9 mouse cellular contexts compared by ENCODE assay signal in the genomic region with DNA sequence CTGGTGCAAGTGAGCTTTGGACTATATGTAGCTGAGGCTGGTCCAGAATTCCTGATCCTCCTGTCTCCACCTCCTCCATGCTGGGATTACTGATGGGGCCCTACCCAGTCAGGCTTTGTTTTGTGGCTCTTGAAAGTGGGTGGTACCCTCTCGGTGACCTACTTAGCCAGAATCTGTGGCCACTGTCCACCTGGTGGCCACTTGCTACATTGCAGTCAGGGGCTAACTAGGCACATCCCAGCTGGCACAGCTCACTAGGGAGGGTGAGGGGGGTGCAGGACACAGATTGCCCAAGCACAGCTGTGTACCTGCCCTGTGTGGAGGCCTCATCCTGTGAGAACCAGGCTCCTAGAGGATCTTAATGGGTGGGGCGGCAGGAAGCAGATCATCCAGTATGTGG. TPM values are rescaled to one million over a fixed set of nuclear protein-coding genes. Genes with fewer than 3 reads are reported as not detected.
DNase-seq lines count a peak whose midpoint lies in the region; ATAC-seq and TF ChIP-seq lines count a peak whose summit lies in the region.
"Had no signal": no experiment of that assay in that cellular context is flagged by ENCODE, and none has a peak within 500 bp of the region (broad histone marks: within the 10 kb centered on the region; RNA-seq: fewer than 3 reads in every experiment).

No protein-coding gene starts in this region.

- WGBS in forebrain, embryonic 13.5 days: 27% methylated on average over 2 of the region's 2 CpGs
- 38% methylated on average over 2 of the region's 2 CpGs for WGBS in midbrain, embryonic 11.5 days

- intact Hi-C loops in left cerebral cortex, postnatal 14 days (cut with DNase I): no loop called here

- peak; percentile 73; the same call in 1 of the 2 replicates for TF ChIP-seq CTCF in testis, adult 2 months (IDR thresholded peaks at IDR 0.05; ENCODE audit: control insufficient read depth, insufficient read depth, insufficient replicate concordance, low read depth, low read length)

- no peak overlapping the region for H3K9ac ChIP-seq in forebrain, embryonic 13.5 days
- H3K9ac ChIP-seq in midbrain, embryonic 11.5 days (ENCODE audit: low read length): no peak overlapping the region
- H3K9ac ChIP-seq: embryonic facial prominence, embryonic 12.5 days had no signal

- ATAC-seq in cerebellum, adult (ENCODE audit: insufficient number of reproducible peaks, low FRiP score, low TSS enrichment): peak; percentile 84
- ATAC-seq in forebrain, embryonic 13.5 days: 0 out of 2 replicates have a peak, but pooled peaks have one; percentile 27
- ATAC-seq in hematopoietic stem cell, adult 5-6 weeks (replicated peaks in 1 of 2; ENCODE audit: insufficient read depth in 1 of 2, low FRiP score in 2 of 2, low TSS enrichment in 1 of 2, low read depth in 1 of 2, poor library complexity in 2 of 2, severe bottlenecking in 2 of 2): peak; percentile 70 to 87
- ATAC-seq in midbrain, embryonic 11.5 days (ENCODE audit: low FRiP score): peak; percentile 75

- no peaks in the 10 kb centered on the region for H3K36me3 ChIP-seq in testis, adult 2 months (ENCODE audit: control insufficient read depth, insufficient read depth, low read length)
- H3K36me3 ChIP-seq in forebrain, embryonic 13.5 days (ENCODE audit: poor library complexity, severe bottlenecking): peaks cover 97% of the 10 kb centered on the region
- H3K36me3 ChIP-seq in midbrain, embryonic 11.5 days (ENCODE audit: control insufficient read depth, insufficient read depth, low read length): peaks cover 6% of the 10 kb centered on the region

- DNase-seq in testis, postnatal 14 days (ENCODE audit: low spot score): no peak
- DNase-seq in left cerebral cortex, postnatal 14 days (ENCODE audit: low spot score in 2 of 2): peak; percentile 51 to 81
- DNase-seq in midbrain, embryonic 11.5 days (ENCODE audit: low spot score, missing footprints): peak; percentile 89
- peak; percentile 86 for DNase-seq in testis, postnatal 10 days (ENCODE audit: low spot score)

- H3K4me3 ChIP-seq in testis, adult 2 months (ENCODE audit: control insufficient read depth, low read depth, low read length): peak overlapping the region; percentile 52
- no peak overlapping the region for H3K4me3 ChIP-seq in forebrain, embryonic 13.5 days
- no peak overlapping the region for H3K4me3 ChIP-seq in midbrain, embryonic 11.5 days (ENCODE audit: low read depth, low read length)
- H3K4me3 ChIP-seq: embryonic facial prominence, embryonic 12.5 days had no signal

- H3K4me2 ChIP-seq in forebrain, embryonic 13.5 days: no peak overlapping the region
- no peak overlapping the region for H3K4me2 ChIP-seq in midbrain, embryonic 11.5 days
- H3K4me2 ChIP-seq: embryonic facial prominence, embryonic 12.5 days had no signal

- TF ChIP-seq POLR2A in testis, adult 2 months (IDR thresholded peaks at IDR 0.05; ENCODE audit: control insufficient read depth, low read depth, low read length): no peak

- no peak overlapping the region for H3K27ac ChIP-seq in testis, adult 2 months (ENCODE audit: control insufficient read depth, insufficient read depth, low read depth, low read length)
- H3K27ac ChIP-seq in forebrain, embryonic 13.5 days: no peak overlapping the region
- no peak overlapping the region for H3K27ac ChIP-seq in midbrain, embryonic 11.5 days (ENCODE audit: low read depth, low read length)
- H3K27ac ChIP-seq: embryonic facial prominence, embryonic 12.5 days had no signal

- H3K4me1 ChIP-seq in testis, adult 2 months (ENCODE audit: control insufficient read depth, insufficient read depth, low read length): peaks cover 4% of the 10 kb centered on the region
- H3K4me1 ChIP-seq in forebrain, embryonic 13.5 days: peaks cover 7% of the 10 kb centered on the region
- peaks cover 2% of the 10 kb centered on the region; the same call in 1 of the 2 replicates for H3K4me1 ChIP-seq in midbrain, embryonic 11.5 days (ENCODE audit: control insufficient read depth, insufficient read depth, low read length)

- H3K9me3 ChIP-seq in forebrain, embryonic 13.5 days (replicated peaks): no peaks in the 10 kb centered on the region
- no peaks in the 10 kb centered on the region for H3K9me3 ChIP-seq in midbrain, embryonic 11.5 days (ENCODE audit: control insufficient read depth, low read length)
- H3K9me3 ChIP-seq: embryonic facial prominence, embryonic 12.5 days had no signal

- H3K27me3 ChIP-seq in testis, adult 2 months (ENCODE audit: control insufficient read depth, insufficient read depth, low read length): no peaks in the 10 kb centered on the region
- H3K27me3 ChIP-seq in forebrain, embryonic 13.5 days: no peaks in the 10 kb centered on the region
- no peaks in the 10 kb centered on the region for H3K27me3 ChIP-seq in midbrain, embryonic 11.5 days (ENCODE audit: control insufficient read depth, insufficient read depth, low read length)
- H3K27me3 ChIP-seq: embryonic facial prominence, embryonic 12.5 days had no signal

RNA-seq across cellular contexts. Expression of a gene that starts 15.4 kb away (rescaled TPM):
- polyA plus RNA-seq in testis, adult 2 months (2012; rRNA removed): 19.4 and 22.6 TPM in 2 replicates
- 35.6 and 39.2 TPM in 2 replicates for polyA plus RNA-seq in forebrain, embryonic 13.5 days (2015; fragmentation: Nextera tagmentation; extraction: Ambion mirVana)
- total RNA-seq in hematopoietic stem cell, adult 5-6 weeks (2017): 28.3 and 39.2 TPM in 2 replicates
- total RNA-seq in left cerebral cortex, postnatal 14 days (2021): 10 to 100 TPM; 23.0 to 23.6 TPM
- 33.2 and 34.8 TPM in 2 replicates for polyA plus RNA-seq in midbrain, embryonic 11.5 days (2014; fragmentation: Nextera tagmentation; extraction: Ambion mirVana)

RNA-seq across cellular contexts. Expression of a gene that starts 28.2 kb away (rescaled TPM):
- polyA plus RNA-seq in testis, adult 2 months (2012; rRNA removed): 40.7 and 44.6 TPM in 2 replicates
- polyA plus RNA-seq in forebrain, embryonic 13.5 days (2015; fragmentation: Nextera tagmentation; extraction: Ambion mirVana): 50.3 and 59.3 TPM in 2 replicates
- 23.7 and 37.5 TPM in 2 replicates for total RNA-seq in hematopoietic stem cell, adult 5-6 weeks (2017)
- total RNA-seq in left cerebral cortex, postnatal 14 days (2021): 10 to 100 TPM; 35.3 to 39.9 TPM
- 58.3 and 62.7 TPM in 2 replicates for polyA plus RNA-seq in midbrain, embryonic 11.5 days (2014; fragmentation: Nextera tagmentation; extraction: Ambion mirVana)

RNA-seq across cellular contexts. Expression of a gene that starts 36.4 kb away (rescaled TPM):
- 92.0 and 106 TPM in 2 replicates for polyA plus RNA-seq in testis, adult 2 months (2012; rRNA removed)
- polyA plus RNA-seq in forebrain, embryonic 13.5 days (2015; fragmentation: Nextera tagmentation; extraction: Ambion mirVana): 91.7 and 110 TPM in 2 replicates
- 77.1 and 108 TPM in 2 replicates for total RNA-seq in hematopoietic stem cell, adult 5-6 weeks (2017)
- total RNA-seq in left cerebral cortex, postnatal 14 days (2021): 10 to 100 TPM; 19.2 to 22.6 TPM
- polyA plus RNA-seq in midbrain, embryonic 11.5 days (2014; fragmentation: Nextera tagmentation; extraction: Ambion mirVana): 360 and 382 TPM in 2 replicates

RNA-seq across cellular contexts. Expression of a gene that starts 49.2 kb away (rescaled TPM):
- 3.6 and 3.8 TPM in 2 replicates for polyA plus RNA-seq in testis, adult 2 months (2012; rRNA removed)
- polyA plus RNA-seq in forebrain, embryonic 13.5 days (2015; fragmentation: Nextera tagmentation; extraction: Ambion mirVana): 54.4 and 55.5 TPM in 2 replicates
- total RNA-seq in hematopoietic stem cell, adult 5-6 weeks (2017): 7.7 and 8.4 TPM in 2 replicates
- 100 to 1,000 TPM; 167 to 179 TPM for total RNA-seq in left cerebral cortex, postnatal 14 days (2021)
- 32.6 and 33.8 TPM in 2 replicates for polyA plus RNA-seq in midbrain, embryonic 11.5 days (2014; fragmentation: Nextera tagmentation; extraction: Ambion mirVana)

Comparison
In these comparisons a context has a peak if more than half of its experiments do, and no peak if none do; other contexts are left out.
1. ATAC-seq: peak in every context shown above with its lines; median percentile 84 in cerebellum, adult; 78 in hematopoietic stem cell, adult 5-6 weeks; 75 in midbrain, embryonic 11.5 days; 27 in forebrain, embryonic 13.5 days.